Mouse (Mus musculus): Measurements from ENCODE around the gene Kcnb1.

Gene Kcnb1

DNA sequence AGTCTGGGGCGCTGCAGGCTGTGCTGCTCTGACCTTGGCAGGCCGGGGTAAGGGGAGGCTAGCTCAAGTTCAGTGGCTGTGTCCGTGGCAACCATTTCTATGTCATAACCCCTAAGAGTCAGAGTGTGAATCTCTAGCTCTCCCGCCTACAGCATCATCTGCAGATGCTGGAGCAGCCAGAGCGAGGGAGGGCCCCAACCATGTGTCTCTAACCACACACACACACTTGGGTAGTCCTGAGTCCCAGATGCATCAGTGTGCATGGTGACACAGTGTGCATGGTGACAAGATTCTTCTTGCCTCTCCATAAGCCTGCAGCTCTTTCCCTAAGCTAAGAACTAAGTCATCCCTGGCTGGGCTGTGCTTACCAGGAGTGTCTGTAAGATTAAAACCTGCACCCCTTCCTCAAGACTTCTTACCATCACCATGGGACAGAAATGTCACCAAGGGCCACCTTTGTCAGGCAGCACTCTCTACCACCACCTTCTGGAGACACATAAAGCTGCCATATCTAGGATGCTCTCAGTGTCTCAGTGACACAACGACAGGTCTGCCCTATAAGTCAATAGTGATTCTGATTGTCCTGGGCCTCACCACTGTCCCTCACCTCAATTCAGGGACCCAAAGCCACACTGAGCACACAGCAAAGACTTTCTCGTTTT is 13.7 kb upstream of the Kcnb1 start:
- DNase-seq, result no peak

DNA sequence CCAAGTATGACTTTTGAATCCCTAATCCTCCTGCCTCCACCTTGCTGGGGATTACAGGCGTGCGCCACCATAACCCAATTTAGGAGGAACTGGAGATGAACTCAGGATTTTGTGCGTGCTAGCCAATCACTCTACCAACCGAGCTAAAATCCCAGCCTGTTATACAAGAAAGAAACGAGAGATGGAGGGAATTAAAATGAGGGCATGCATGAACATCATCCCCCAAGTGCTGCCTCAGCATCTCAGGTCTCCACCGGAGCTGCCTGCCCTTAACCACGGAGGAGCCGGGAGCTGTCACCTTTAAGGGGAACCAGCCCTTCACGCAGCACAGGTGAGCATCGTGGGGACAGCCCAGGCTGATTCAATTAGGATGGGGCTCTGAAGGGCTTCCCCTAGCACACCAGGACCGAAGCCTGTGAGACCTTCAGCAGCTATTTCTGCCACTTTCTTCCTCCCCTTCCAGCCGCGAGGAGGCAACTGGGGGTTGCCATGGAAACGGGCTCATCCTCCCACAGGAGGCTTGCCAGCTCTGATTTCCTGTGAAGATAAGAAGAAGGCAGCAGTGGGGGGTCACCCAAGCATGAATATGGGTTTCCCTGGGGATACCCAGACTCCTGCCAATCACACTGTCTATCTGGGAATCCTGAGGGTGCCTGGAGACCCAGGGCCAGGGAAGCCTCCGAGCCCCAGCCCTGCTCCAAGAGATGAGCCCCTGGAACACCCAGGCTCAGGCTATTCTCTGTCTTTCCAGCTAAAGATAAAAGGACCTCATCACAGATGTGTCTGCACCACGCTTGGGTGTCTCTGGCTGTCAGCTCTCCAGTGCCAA is 11.7 kb upstream of the Kcnb1 start:
- DNase-seq, result no peak

DNA sequence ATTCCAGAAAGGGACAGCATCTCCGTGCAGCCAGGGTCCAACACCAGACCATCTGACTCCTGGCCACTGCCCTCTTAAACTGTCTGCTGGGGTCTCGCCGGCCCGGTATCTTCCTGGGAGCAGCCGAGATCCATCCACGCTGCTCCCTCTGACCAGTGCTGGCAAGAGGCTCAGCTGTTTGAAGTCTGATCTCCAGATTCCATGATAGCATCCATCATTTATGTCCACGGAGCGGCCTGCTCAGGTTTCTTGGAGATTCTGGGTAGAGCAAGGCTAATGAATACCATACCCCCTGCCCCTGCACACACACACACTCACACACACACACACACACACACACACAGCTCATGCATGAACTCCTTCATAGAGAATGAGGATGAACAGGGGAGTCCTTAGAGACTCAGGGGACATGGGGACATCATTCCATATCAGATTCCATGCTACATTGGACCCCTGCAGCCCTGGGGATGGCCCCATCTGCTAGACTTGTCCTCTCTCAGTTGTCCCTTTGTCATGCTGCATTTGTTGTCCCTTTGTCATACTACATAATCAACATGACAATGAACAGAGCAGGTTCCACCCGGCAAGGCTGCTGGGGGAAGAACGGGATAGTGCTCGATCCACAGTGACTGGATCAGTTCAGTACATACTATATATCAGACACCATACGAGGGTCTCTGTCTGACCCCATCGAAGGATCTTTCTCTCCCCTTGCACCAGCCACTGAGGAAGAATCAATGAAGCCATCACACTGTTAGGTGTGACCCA is 8.9 kb upstream of the Kcnb1 start:
- no peak for DNase-seq

DNA sequence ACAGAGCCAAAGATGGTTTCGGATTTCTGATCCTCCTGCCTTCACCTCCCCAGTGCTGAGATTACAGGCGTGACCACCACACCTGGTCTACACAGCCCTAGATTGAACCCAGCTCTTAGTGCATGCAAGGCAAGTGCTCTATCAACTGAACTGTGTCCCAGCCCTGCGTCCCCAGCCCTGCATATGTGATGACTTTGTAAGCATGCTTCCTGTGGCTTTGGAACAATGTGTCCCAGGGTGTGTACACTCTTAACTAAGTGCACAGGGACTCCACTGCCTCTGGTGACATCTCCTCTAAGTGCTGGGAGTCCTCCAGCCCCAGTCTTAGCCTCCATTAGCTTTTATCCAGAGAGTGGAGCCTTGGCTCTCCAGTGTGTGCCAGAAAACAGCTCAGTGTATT is 3.4 kb upstream of the Kcnb1 start:
- no peak for DNase-seq

DNA sequence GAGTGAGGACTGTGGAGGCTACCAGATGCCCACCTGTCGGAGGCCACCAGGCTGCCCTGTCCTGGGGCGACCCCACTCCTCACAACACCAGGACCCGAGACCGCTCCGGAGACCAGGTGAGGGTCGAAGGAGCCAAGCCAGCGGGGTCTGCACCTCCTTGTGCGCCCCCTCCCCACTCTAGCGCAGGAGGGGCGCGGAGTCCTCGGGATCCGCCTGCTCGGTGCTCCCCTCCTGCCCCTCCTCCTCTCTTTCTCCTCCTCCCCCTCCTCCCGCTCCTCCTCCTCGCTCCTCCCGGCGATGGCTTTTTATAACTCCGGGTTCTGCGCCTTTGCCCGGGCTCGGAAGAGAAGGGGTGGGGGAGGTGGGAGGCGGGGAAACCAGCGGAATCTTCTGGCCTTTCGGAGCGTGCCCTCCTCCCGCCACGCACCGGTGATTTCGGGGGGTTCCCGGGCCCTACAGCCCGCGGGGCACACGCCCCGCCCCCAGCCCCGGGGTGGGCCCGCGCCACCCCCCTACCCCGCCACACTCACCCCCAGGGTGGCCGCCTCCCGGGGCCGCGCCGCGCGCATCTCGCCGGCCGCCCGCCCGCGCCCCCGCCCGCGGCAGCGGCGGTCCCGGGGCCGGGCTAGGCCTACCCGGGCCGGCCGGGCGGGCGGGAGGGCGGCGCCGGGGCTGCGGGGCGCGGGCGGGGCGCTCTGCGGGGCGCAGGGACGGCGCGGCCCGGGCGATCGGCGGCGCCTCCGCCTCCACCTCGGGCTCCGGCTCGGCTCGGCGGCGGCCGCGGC is 472 bp downstream of the Kcnb1 start:
- no peak for DNase-seq

DNA sequence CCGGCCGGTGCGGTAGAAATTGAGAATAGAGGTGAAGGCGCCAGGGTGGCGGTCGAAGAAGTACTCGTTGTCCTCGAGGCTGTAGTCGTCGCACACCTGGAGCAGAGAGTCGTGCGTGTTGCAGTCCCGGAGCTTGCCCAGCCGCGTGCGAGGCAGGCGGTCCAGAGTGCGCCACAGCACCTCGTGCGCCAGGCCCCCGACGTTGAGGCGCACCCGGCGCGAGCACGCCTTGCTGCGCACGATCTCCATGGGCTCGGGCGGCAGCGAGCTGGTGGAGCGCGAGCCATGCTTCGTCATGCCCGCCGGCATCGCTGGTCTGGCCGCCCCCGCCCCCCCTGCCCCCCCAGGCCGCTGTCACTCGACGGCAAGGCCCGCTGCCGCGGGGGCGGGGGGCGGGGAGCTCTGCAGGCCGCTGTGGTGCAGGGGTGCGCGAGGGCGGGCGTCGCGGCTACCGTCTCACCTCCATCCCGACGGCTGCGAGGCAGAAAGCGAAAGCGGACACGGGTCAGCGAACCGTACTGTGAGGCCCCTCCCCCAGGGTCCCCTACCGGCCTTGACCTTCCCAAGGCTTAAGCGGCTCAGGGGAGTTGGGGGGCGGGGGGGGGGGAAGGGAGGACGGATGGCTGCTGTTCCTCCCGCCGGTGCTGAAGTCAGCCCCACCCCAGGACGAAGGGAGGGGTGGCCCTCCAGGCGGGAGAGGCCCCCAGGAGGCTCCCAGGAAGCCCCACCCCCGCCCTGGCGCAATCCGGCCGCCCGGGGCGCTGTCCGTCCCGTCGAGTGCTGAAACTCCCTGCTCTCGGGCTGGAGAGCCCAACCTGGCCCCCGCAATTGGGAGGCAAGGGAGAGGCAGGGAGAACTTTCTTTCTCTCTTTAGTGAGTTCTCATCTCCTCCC is 1.4 kb downstream of the Kcnb1 start:
- no peak for DNase-seq

DNA sequence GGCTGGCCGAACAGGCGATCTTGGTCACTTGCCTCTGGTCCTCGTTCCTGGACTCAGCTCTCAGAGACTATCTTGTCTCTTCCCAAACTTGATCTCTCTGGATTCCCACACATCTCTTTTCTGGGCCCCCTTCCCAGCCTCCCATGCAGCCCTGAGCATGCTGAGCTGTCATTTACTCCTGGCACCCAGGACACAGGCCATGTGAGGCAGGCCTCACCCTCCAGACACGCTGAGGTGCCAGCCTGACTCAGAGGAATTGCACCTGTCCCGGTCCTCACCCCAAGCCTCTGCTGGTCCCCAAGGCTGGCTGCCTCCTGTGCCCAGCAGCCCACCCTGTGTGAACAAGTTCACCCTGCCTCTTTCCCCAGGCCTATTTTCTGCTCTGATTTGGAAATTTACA is 2.8 kb downstream of the Kcnb1 start:
- no peak for DNase-seq

DNA sequence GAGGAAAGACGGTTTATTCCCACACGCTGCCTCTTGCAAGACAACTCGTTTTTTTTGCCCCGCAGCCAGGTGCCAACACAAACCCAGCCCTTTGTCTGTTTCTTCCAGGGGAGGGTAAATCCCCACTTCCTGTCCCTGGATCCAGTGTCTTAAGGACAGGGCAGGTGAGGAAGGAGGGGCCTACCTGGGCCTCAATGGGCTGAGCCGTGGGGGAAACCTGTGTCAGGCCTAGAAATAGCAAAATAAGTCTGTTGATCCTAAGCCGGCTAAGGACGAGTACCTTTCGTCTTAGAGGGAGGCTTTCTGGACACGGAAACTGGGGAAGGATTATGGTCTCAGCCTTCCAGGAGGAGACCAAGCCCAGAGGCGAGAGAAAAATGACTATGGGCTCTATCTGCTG is 3.4 kb downstream of the Kcnb1 start:
- DNase-seq, result no peak

DNA sequence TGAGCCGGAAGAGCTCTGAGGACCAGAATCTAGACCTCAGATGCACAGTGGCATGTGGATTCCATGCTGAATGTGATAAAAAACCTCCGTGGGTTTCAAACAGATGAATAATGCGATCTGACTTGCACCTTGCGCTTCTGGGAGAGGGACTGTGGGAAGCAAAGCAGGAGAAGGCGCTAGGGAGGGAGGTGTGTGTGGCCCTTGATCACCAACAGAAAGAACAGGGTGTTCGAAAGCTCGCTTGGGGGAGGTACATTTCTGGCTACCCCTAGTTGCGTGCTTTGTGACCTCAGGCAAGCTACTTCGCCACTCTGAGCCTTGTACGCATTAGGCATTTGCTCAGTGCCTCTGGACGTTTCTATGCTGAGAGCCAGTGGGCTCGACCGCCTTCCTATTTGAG is 4.0 kb downstream of the Kcnb1 start:
- DNase-seq, result no peak

DNA sequence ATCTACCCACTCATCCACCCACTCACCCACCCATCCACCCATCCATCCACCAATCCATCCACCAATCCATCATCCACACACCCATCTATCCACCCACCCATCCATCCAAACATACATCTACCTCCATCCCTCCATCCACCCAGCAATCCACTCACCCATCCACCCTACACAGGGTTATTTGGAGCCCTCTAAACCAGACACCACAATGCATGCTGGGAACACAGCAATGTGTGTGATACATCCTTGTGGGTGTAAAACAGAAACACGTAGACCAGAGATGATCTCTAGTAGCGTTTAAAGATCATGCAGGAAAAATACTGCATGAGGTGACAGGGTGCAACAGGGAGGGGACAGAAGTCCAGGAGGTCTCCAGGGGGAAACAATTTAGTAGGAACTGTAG is 4.5 kb downstream of the Kcnb1 start:
- no peak for DNase-seq

DNA sequence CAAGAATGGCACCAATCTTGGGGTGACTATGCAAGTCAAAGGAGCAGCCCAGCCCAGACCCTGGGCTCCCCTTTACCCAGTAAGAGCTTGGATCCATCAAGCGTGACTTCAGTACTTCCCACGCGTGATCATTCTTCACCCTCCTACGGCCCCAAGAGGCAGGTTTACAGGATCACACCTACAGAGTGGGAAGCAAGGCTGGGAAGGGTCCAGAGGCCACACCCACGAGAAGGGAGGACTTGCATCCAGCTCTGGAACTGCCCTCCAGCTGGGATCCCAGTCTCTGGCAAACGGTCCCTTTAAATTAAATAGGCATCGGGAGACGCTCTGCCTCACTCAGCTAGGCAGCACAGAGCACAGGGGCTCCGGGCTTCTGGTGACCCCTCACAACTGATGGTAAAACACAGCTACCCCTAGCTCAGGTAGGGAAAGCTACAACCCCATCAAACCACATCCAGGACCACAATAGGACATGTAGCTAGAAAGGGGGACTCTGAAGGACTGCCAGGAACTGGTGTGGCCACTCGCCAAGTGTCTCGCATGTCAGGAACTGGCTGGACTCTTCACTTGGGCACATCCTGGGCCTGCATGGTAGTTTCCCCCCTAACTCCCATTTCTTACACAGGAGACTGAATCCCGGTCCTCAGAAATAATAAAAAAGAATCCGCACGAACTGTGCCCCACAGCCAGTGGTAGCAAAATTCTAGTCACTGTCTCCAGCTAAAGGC is 8.1 kb downstream of the Kcnb1 start:
- DNase-seq, result no peak

DNA sequence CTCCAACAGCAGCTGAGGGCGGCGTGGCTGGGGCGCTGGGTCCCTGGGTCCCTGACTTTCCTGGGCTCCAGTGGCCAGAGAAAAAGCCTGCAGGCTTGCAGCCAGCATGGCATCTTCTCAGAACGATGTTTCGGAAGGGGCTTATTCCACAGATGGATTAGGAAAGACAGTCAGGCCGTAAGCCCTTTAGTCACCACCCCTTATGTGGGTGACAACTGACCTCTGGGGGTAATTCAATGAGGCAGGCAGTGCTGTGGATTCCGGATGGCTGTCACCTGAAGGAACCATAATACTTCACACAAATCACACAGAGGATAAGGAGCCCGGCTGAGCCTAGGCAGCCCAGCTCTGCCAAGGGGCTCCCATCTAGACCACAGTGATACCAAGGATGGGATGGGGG is 8.9 kb downstream of the Kcnb1 start:
- DNase-seq, result no peak

DNA sequence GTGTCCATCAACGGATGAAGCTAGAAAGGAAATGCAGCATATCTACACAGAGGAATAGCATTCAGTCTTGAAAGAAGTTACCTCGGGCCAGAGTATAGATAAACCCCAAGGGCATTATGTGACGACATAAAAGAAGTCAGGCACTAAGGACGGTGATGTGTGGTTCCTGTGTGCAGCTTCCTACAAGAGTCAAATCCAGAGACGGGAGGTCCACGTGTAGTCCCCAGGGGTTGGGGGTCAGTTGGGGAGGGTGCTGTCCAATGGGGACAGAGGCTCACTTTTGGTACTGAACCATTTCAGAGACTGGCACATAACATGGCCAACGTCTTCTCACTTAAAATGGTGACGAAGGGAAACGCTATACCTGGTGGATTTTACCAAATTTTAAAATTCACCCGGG is 10.7 kb downstream of the Kcnb1 start:
- DNase-seq, result no peak

DNA sequence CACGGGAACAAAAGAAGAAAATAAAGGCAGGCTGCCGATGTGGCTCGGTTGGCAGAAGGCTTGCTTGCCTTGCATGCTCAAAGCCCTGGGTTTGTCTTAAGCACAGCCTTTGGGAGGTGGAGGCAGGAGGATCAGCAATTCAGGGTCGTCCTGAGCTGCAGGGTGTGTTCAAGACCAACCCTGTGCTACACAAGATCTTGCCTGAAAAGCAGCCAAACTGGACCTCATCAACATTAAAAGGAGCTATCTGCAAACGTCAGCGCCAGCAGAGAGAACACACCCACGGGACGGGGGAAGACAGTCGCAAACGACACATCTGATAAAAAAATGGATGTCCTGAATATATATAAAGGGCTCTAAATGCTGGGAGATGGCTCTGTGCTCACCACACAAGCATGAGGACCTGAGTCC is 12.7 kb downstream of the Kcnb1 start:
- no peak for DNase-seq

DNA sequence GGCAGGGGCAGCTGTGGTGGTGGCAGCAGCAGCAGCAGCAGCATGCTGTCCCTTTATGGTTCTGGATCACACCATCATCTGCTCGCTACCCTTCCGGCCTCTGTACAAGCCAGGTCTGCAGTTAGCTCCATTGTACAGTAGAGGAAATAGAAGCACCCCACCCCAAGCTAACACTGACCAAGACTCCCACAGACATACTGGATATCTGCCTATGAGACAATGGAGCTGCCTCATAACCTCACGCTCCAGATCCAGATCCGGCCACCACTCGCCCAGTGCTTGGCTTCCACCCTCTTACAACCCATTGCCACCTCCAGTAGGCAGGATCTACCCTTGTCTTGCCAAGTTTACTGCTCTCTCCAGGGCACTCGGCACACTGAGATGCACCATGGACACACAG is 14.7 kb downstream of the Kcnb1 start:
- DNase-seq, result no peak

DNA sequence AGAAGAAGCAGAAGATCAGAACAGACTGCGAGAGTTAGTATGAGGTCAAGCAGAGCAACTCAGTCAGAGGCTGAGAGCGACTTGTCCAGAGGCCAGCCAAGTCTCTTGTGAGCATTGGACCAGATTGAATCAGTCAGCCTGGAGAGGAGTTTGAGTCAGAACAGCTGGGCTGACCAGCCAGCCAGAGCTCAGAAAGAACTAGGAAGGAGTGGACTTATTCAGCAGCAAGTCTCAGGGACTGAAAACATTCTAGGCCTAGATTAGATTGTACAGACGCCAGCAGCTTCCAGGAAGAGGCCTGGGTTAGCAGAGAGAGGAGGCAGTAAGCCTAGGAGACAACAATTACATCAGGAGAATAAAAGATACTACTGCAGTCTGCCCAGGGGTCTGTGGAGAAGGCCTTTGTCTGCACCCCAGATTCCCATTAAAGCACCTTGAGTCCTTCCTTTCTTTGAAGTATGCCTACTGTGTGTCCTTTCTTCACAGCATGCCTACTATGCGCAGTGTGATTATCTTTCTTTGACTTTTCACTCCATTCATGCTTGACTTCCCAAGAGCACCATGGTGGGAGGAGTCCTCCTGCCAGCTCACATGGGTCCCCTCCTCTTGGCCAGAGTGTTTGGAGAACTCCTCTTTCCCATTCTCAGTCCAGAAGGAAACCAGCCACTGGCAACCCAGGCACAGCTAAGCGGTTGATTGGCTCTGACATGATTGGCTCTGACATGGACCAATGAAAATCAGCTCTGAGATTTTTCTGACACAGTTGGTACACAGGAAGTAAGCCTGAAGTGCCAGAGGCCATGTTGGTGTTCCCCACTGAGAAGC is 16.7 kb downstream of the Kcnb1 start:
- no peak for DNase-seq

DNA sequence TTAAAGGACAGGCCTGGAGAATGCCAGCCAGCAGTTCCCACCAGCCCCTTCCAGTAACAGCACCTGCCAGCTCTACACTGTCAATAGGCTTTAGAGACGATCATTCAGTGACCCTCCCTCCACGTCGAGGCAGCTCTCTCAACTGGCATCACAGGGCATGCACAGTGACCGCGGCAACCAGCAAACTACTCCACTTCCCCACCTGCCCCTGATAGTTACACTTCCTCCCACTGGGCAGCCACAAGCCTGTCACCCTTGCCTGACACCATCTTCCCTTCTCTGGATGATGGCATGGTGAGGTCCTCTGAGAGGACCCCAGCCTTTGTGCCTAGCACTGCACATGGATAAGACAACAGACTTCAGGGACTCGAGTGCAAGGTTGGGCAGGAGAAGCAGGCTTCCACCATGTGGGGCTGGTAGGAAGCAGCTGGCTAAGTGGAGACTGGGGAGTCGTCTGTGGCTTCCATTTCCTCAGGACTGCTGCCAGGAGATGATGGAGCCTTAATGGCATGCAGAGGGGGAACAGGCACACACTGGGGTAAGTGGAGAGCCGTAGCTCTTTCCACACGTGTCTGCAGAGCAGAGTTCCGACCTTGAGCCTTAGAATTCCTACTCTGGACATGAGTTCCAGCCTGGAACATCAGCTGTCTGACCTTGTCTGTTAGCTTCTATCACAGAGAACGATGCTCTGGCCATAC is 22.3 kb downstream of the Kcnb1 start:
- DNase-seq, result no peak

DNA sequence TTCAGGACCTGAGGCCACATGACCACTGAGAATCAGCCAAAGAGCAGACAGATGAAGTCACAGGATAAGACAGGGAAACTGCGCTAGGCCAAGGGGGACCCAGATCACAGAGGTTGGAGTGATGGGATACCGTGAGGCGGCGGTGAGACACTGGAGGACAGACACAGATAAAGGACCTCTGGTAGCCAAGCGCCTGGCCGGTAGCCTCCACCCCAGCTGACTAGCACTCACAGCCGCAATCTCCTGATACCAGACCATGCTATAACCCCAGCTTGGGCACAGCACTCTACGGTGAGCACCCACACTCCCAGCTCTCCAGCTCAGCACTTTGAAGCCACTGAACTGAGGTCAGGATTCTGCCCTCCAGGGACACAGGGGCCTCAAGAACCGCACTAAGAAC is 26.4 kb downstream of the Kcnb1 start:
- no peak for DNase-seq

DNA sequence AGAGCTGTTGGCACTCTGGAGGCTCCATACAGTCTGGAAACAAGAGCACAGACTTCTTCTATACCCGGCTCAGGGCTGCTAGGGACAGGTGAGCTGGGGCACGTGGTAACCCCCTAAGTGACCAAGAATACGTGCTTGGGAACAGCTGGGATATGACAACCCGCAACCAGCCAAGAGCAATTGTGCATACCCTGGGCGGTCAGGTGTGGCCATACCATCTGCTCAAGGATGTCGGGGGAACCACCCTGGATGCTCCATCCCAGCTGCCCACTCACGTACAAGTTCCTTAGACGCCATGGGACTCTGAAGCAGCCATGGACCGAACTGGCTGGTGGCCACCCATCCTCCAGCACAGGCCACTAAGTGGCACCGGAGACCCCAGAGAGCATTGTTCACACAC is 26.8 kb downstream of the Kcnb1 start:
- DNase-seq, result no peak

DNA sequence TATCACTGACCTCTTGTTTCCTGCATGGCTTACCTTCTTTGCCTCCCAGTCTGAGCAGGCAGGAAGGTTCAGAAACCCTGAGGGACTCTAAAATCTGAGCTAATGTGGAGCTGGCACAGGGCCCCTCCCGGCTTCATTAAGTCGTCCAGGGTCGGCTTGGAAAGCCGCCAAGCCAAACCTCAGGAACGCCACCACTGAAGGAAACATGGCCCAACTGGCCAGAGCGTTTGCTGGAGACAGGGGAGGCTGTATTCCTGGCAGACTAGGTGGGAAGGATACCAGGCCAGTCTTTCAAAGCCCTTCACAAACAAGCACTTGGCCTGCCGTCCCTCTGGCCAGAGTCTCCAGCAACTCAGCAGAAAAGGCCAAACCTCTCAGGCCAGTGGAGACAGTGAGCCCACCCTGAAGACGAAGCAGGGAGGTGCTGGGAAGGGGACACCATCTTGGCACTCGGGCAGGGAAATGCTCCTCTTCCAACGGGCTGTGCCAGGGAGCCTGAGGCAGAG is 27.4 kb downstream of the Kcnb1 start:
- no peak for DNase-seq
